Mouse (Mus musculus) brain, adult 2 months (tissue): ENCODE measurements around the gene Rrm2.
"Not testable (repeated sequence)": the region's sequence is repeated elsewhere in the genome, so short reads cannot be mapped to it uniquely, and the experiment has no call there.

Experiments used
- DNase-seq: peaks from one replicate; pipeline ENCODE4 v3.0.0; 2011; ENCODE audit warnings: low read depth, low spot score

Rrm2 gene

GRCm38 (mm10) chr12:24707954-24708823 is at the start of gene Rrm2:
TSS of gene Rrm2 (plus strand) at chr12:24708241.
- DNase-seq: peak; percentile 89

GRCm38 (mm10) chr12:24658998-24659397 is 49.0 kb upstream of the Rrm2 start:
- no peak for DNase-seq

GRCm38 (mm10) chr12:24659923-24660322 is 48.1 kb upstream of the Rrm2 start:
- no peak for DNase-seq

GRCm38 (mm10) chr12:24661100-24661499 is 46.9 kb upstream of the Rrm2 start:
- no peak for DNase-seq

GRCm38 (mm10) chr12:24662131-24662530 is 45.9 kb upstream of the Rrm2 start:
- no peak for DNase-seq

GRCm38 (mm10) chr12:24680096-24680491 is 27.9 kb upstream of the Rrm2 start:
- peak; percentile 60 for DNase-seq

- DNase-seq: peak; percentile 49
Observed at GRCm38 (mm10) chr12:24680492-24681285, 27.4 kb upstream of the Rrm2 start.

GRCm38 (mm10) chr12:24681286-24682023 is 26.6 kb upstream of the Rrm2 start, which contains the start of gene Cys1:
TSS of gene Cys1 (minus strand) at chr12:24681813.
- no peak for DNase-seq

- peak; percentile 79 for DNase-seq
Observed at GRCm38 (mm10) chr12:24682563-24682962, 25.5 kb upstream of the Rrm2 start.

- DNase-seq: no peak
Observed at GRCm38 (mm10) chr12:24683461-24683860, 24.6 kb upstream of the Rrm2 start.

- DNase-seq: no peak
Observed at GRCm38 (mm10) chr12:24686038-24686695, 21.9 kb upstream of the Rrm2 start.

GRCm38 (mm10) chr12:24686696-24687346 is 21.2 kb upstream of the Rrm2 start:
- no peak for DNase-seq

GRCm38 (mm10) chr12:24690351-24690750 is 17.7 kb upstream of the Rrm2 start:
- DNase-seq: no peak

GRCm38 (mm10) chr12:24696500-24697483 is 11.2 kb upstream of the Rrm2 start:
- DNase-seq: peak; percentile 88

GRCm38 (mm10) chr12:24697484-24698204 is 10.4 kb upstream of the Rrm2 start:
- no peak for DNase-seq

GRCm38 (mm10) chr12:24698514-24698913 is 9.5 kb upstream of the Rrm2 start:
- DNase-seq: no peak

- DNase-seq: no peak
Observed at GRCm38 (mm10) chr12:24699578-24699977, 8.5 kb upstream of the Rrm2 start.

GRCm38 (mm10) chr12:24701621-24702020 is 6.4 kb upstream of the Rrm2 start:
- not testable (repeated sequence) for DNase-seq

- no peak for DNase-seq
Observed at GRCm38 (mm10) chr12:24703013-24703412, 5.0 kb upstream of the Rrm2 start.
